Mouse (Mus musculus) urinary bladder, postnatal 0 days (tissue): ENCODE data around the gene Pax5. TPM values are rescaled to one million over a fixed set of nuclear protein-coding genes. Genes with fewer than 3 reads are reported as not detected.

Experiments used
- microRNA-seq: library from miRNA; unstranded; fragments of <30 nt; microRNA quantifications from one replicate; pipeline ENCODE4, GENCODE M21; 2016
- polyA plus RNA-seq: library from polyadenylated mRNA; unstranded; fragments of >200 nt; fragmentation: Nextera tagmentation; extraction: Ambion mirVana; gene quantifications from 2 replicates; pipeline ENCODE4 v1.2.1, GENCODE M21; 2015

Pax5 gene
- not detected in 2 replicates for polyA plus RNA-seq

GRCm38 (mm10) chr4:44709740-44710700 lies at the start of gene Pax5:
Pax5 (minus strand) TSS chr4:44710487.

GRCm38 (mm10) chr4:44755553-44756133 lies 45.4 kb upstream of the Pax5 start, which contains the start of gene Zcchc7:
Zcchc7 (plus strand) TSS chr4:44755877.

Small RNA genes within 50 kb of the gene (microRNA-seq; reads per million reads assigned to microRNA genes)
- gene Mir5120 = not detected

Other genes with a start within 250 kb of the Pax5 start
- gene Zcchc7, start 45.4 kb upstream of the Pax5 start, polyA plus RNA-seq = 22.3 and 25.2 TPM in 2 replicates